Mouse (Mus musculus) hindbrain, embryonic 15.5 days (tissue): ENCODE measurements around the gene Smarcad1. TPM values are rescaled to one million over a fixed set of nuclear protein-coding genes. Genes with fewer than 3 reads are reported as not detected.
A peak's percentile ranks its signal among the peaks of the same experiment; 100 is the strongest.
"Not testable (repeated sequence)": the region's sequence is repeated elsewhere in the genome, so short reads cannot be mapped to it uniquely, and the experiment has no call there.

Experiments used
- ATAC-seq: fragments of 200-750 bp; cut with Nextera tagmentation; 2 replicates; pipeline ENCODE4 v1.8.0; 2017; ENCODE audit warnings: low read depth, moderate number of reproducible peaks, moderate TSS enrichment; ENCODE audit not compliant: low FRiP score
- H3K27ac ChIP-seq: fragments of 300-500 bp; sonication (generic); replicated peaks from 2 replicates; pipeline ENCODE4 v1.5.1; 2015; ENCODE audit warnings: mild to moderate bottlenecking, inconsistent platforms
- H3K27me3 ChIP-seq: fragments of 300-500 bp; sonication (generic); 2 replicates; pipeline ENCODE4 v1.6.1; 2015; ENCODE audit warnings: control low read depth, inconsistent platforms
- H3K36me3 ChIP-seq: fragments of 300-500 bp; sonication (generic); 2 replicates; pipeline ENCODE4 v1.6.1; 2015; ENCODE audit warnings: control low read depth, inconsistent platforms
- H3K4me1 ChIP-seq: fragments of 300-500 bp; sonication (generic); replicated peaks from 2 replicates; pipeline ENCODE4 v1.6.1; 2015; ENCODE audit warnings: control low read depth, inconsistent platforms
- H3K4me2 ChIP-seq: fragments of 300-500 bp; sonication (generic); 2 replicates; pipeline ENCODE4 v1.6.1; 2015; ENCODE audit warnings: moderate library complexity, mild to moderate bottlenecking, inconsistent platforms
- H3K4me3 ChIP-seq: fragments of 300-500 bp; sonication (generic); 2 replicates; pipeline ENCODE4 v1.5.1; 2015; ENCODE audit warnings: mild to moderate bottlenecking, inconsistent platforms
- H3K9ac ChIP-seq: fragments of 300-500 bp; sonication (generic); 2 replicates; pipeline ENCODE4 v1.6.1; 2015; ENCODE audit warnings: inconsistent platforms
- H3K9me3 ChIP-seq: fragments of 300-500 bp; sonication (generic); 2 replicates; pipeline ENCODE4 v1.6.1; 2016; ENCODE audit warnings: control low read depth, inconsistent platforms
- WGBS: fragments of 180-500 bp; shearing (Covaris S2); methylation state at CpG from one replicate; pipeline ENCODE4 v1.1.7; 2015; 5-methylcytosine and 5-hydroxymethylcytosine counted together
- polyA plus RNA-seq: library from polyadenylated mRNA; unstranded; fragments of >200 nt; fragmentation: Nextera tagmentation; extraction: Ambion mirVana; gene quantifications from 2 replicates; pipeline ENCODE4 v1.2.1, GENCODE M21; 2015

The Smarcad1 gene
- 52.0 and 71.0 TPM in 2 replicates for polyA plus RNA-seq

DNA sequence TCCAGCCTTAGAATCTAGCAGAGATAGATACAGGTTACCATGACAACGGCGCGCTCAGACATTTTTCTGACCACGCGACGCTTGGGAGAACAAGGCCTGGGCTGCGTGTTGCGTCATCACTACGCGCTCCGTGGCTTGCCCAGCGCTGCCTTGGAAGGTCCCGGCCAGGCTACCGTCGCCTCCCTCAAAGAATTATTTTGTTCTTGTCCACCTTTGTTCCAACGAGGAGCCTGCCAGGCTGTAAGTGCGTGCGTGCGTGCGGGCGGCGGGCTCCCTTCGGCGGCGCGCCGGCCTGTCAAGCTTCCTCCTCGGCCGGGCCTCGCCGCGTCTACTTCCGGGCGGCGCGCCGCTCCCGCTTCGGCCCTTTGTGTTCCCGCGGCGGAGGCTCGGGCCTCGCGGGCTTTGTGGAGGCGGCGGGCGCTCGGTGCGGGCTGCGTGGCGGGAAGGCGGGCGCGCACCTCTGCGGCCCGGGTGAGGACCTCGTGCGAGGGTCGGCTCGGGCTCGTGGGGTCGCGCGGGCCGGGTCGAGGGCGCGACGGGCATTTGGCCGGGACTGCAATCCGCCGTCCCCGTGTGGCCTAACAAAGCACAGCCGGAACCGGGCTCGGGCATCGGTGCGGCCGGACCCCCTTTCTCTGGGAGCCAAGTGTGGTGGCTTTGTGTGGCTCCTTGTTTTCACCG lies at the start of gene Smarcad1:
TSS of gene Smarcad1 (plus strand) at position 93 of the 681 bp plus-strand sequence.
- ATAC-seq: peak; percentile 96
- no peaks in the 10 kb centered on the region for H3K9me3 ChIP-seq
- peaks cover 15% of the 10 kb centered on the region for H3K4me1 ChIP-seq
- peak within 1 kb of the TSS; percentile 86 for H3K4me2 ChIP-seq
- H3K4me3 ChIP-seq: peak within 1 kb of the TSS; percentile 90
- peak within 1 kb of the TSS; percentile 99 for H3K27ac ChIP-seq
- under 1% methylated on average over 79 of the region's 81 CpGs for WGBS
- H3K36me3 ChIP-seq: peaks cover 28% of the 10 kb centered on the region
- peak within 1 kb of the TSS; percentile 96 for H3K9ac ChIP-seq
- H3K27me3 ChIP-seq: no peaks in the 10 kb centered on the region

DNA sequence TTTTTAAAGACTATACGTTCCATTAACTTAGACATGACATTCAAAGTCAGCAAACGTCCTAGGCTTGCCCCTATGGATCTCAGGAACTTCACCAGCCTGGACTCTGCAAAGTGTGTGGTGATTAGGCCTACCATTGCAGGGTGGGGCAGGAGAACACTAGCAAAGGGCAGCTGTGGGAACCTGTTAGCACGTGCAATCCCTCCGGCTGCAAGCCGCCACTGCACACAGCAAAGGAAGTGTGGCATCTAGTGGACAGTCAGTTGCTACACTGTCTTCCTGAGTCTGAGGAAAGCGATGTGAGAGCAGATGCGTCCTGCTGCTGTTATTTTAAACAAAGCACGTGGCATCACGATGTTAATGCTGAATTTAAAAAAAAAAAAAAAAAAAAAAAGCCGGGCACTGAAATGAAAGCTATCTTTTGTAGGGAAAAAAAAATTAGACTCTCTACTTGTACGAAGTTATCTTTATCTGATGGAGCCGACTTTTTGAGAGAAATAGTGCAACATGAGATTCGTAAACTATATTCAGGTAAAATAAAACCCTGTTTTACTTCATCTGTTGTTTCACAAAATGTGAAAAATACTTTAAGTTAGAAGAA lies 45.5 kb upstream of the Smarcad1 start:
- H3K9me3 ChIP-seq: no peaks in the 10 kb centered on the region
- peak; percentile 85 for ATAC-seq
- WGBS: 41% methylated on average over 13 of the region's 13 CpGs

DNA sequence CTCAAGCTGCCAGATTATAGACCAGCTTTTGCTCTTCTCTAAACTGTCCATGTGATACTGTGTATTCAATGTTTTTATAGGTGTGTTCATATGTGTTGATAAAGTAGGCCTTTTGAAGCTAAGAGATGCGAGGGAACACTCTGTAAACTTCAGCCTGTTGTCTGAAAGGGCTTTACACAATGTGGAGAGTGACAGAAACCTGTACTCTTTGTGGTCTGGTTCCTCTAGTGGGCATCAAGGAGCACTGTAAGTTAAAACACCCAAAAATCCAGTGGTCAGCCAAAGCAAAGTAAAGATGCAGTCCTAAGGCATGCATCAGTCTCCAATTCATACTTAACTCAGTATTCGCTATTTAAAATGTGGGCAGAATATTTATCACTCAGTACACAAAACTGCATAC lies 44.6 kb upstream of the Smarcad1 start:
- ATAC-seq: no peak
- H3K4me3 ChIP-seq: no peak overlapping the region
- no peaks in the 10 kb centered on the region for H3K36me3 ChIP-seq
- no peaks in the 10 kb centered on the region for H3K4me1 ChIP-seq
- no peaks in the 10 kb centered on the region for H3K9me3 ChIP-seq
- H3K9ac ChIP-seq: no peak overlapping the region
- WGBS: 81% methylated on average over 2 of the region's 2 CpGs
- no peak overlapping the region for H3K27ac ChIP-seq
- no peak overlapping the region for H3K4me2 ChIP-seq
- H3K27me3 ChIP-seq: no peaks in the 10 kb centered on the region

More for the DNA sequence above, 45.5 kb upstream of the Smarcad1 start:
- no peak overlapping the region for H3K27ac ChIP-seq
- H3K9ac ChIP-seq: no peak overlapping the region
- no peaks in the 10 kb centered on the region for H3K27me3 ChIP-seq
- H3K4me2 ChIP-seq: no peak overlapping the region
- H3K4me1 ChIP-seq: no peaks in the 10 kb centered on the region
- no peaks in the 10 kb centered on the region for H3K36me3 ChIP-seq
- no peak overlapping the region for H3K4me3 ChIP-seq

DNA sequence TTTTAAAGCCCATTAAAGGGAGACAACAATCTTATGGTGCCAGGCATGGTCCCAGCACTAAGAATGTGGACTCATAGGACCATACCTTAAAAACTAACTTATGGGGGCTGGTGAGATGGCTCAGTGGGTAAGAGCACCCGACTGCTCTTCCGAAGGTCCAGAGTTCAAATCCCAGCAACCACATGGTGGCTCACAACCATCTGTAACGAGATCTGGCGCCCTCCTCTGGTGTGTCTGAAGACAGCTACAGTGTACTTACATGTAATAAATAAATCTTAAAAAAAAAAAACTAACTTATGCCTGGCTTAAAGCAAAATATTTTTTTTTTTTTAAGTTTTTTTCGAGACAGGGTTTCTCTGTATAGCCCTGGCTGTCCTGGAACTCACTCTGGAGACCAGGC lies 41.6 kb upstream of the Smarcad1 start:
- H3K36me3 ChIP-seq: not testable (repeated sequence)

DNA sequence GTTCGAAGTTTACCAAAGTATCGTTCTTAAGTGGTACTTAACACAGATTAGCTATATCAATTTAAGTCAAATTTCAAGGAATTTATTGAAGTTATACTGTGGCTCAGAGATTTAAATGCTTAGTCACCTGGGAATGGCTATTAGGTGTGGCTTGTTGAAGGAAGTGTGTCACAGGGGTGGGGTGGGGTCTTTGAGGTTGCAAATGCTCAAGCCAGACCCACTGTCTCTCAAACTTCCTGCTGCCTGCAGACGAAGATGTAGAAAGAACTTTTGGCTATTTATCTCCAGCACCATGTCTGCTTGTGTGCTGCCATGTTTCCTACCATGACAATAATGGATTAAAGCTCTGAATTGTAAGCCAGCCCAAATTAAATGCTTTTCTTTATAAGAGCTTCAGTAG lies 40.2 kb upstream of the Smarcad1 start:
- no peak for ATAC-seq
- Histone ChIP-seq H3K9me3 (no peaks in the 10 kb centered on the region), H3K4me2 (no peak overlapping the region), H3K27me3 (no peaks in the 10 kb centered on the region), H3K27ac (no peak overlapping the region), H3K4me1 (no peaks in the 10 kb centered on the region), H3K36me3 (no peaks in the 10 kb centered on the region), H3K4me3 (no peak overlapping the region), H3K9ac (no peak overlapping the region)
- 81% methylated on average over 3 of the region's 3 CpGs for WGBS

More for the DNA sequence above, 41.6 kb upstream of the Smarcad1 start:
- not testable (repeated sequence) for H3K27me3 ChIP-seq, H3K4me3 ChIP-seq, H3K9ac ChIP-seq, H3K27ac ChIP-seq, H3K4me1 ChIP-seq, H3K9me3 ChIP-seq, H3K4me2 ChIP-seq, ATAC-seq
- WGBS: 90% methylated on average over 5 of the region's 5 CpGs

DNA sequence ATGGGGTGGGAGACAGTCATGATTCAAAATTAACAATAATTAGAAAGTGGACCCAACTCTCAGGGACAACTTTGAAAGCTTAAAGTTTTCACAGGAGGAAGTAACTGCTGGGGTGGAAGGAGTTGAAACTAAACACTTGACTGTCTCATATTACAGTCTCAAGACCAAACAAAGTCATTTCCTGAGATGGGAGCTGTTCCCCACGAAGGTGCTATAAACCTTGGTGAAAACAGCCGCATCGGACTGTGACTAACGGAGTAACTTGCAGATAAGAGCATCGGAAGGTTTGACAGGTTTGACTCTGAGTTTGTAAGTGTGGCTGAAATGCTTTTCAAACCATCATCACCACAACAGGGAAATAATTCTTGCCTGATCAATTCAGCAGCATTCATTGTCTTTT lies 33.5 kb upstream of the Smarcad1 start:
- Histone ChIP-seq H3K4me3 (no peak overlapping the region), H3K9me3 (no peaks in the 10 kb centered on the region), H3K4me2 (no peak overlapping the region), H3K27ac (no peak overlapping the region), H3K36me3 (no peaks in the 10 kb centered on the region), H3K27me3 (no peaks in the 10 kb centered on the region), H3K9ac (no peak overlapping the region), H3K4me1 (no peaks in the 10 kb centered on the region)
- no peak for ATAC-seq
- WGBS: 83% methylated on average over 5 of the region's 5 CpGs

DNA sequence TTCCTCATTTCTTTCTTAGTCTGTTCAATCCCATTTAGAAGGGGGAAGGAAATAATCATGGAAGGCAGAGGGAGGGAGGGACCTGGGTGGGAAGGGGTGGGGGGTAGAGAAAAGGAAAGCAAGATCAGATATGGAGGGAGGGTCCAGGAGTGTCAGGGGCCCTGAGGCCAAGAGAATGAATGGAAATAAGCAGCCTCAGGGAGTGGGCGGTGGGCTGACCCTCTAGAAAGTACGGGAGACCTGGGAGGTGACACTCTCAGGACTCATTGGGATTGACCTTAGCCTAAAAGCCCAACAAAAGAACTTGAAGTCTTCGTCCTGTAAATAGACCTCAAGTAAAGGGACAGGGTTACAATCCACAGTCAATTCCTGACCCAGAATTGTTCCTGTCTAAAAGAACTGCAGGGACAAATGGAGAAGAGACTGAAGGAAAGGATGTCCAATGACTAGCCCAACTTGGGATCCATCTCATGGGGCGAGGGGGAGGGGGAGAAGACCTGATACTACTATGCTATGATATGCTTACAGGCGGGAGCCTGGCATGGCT lies 30.9 kb upstream of the Smarcad1 start:
- no peak overlapping the region for H3K4me2 ChIP-seq
- H3K9ac ChIP-seq: no peak overlapping the region
- 90% methylated on average over 5 of the region's 5 CpGs for WGBS
- no peaks in the 10 kb centered on the region for H3K27me3 ChIP-seq
- no peak overlapping the region for H3K4me3 ChIP-seq
- no peaks in the 10 kb centered on the region for H3K9me3 ChIP-seq
- ATAC-seq: no peak
- H3K36me3 ChIP-seq: no peaks in the 10 kb centered on the region
- no peaks in the 10 kb centered on the region for H3K4me1 ChIP-seq
- H3K27ac ChIP-seq: no peak overlapping the region

DNA sequence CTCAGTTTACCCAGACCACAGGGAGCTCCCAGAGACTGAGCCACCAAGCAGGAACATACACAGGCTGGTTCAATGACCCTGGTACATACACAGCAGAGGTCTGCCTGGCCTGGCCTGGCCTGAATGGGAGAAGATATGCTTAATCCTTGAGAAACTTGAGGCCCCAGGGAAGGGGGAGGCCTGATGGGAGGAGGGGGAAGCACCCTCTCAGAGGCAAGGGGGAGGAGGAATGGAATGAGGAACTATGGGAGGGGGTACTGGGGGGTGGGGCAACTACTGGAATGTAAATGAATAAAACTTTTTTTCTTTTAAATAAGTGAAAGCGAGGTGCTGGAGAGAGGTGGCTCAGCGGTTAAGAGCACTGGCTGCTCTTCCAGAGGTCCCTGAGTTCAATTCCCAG lies 30.2 kb upstream of the Smarcad1 start:
- no peak overlapping the region for H3K9ac ChIP-seq
- H3K27me3 ChIP-seq: no peaks in the 10 kb centered on the region
- H3K4me3 ChIP-seq: no peak overlapping the region
- no peaks in the 10 kb centered on the region for H3K4me1 ChIP-seq
- no peak for ATAC-seq
- H3K4me2 ChIP-seq: no peak overlapping the region
- 89% methylated on average over 2 of the region's 2 CpGs for WGBS
- H3K27ac ChIP-seq: no peak overlapping the region
- no peaks in the 10 kb centered on the region for H3K9me3 ChIP-seq
- no peaks in the 10 kb centered on the region for H3K36me3 ChIP-seq

DNA sequence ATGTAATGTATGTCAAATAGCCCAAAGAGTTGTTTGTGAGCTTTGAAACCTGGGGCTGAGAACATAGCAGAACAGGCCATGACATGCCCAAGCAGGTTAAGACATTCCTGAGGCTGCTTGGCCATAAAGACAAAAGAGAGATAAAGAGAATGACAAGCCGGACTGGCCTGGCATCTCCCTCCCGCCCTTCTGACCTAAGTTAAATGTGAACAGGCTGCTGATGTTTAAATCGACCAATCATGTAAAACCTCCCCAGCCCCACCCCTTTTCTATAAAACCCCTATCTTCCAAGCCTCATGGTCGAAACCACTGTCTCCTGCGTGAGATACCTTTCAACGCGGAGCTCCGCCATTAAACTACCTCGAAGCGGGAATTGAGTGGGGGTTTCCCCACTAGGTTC lies 24.8 kb upstream of the Smarcad1 start:
- Histone ChIP-seq H3K4me3 (no peak overlapping the region), H3K27me3 (no peaks in the 10 kb centered on the region), H3K36me3 (no peaks in the 10 kb centered on the region), H3K27ac (no peak overlapping the region), H3K9me3 (no peaks in the 10 kb centered on the region), H3K4me1 (no peaks in the 10 kb centered on the region), H3K4me2 (no peak overlapping the region), H3K9ac (no peak overlapping the region)
- ATAC-seq: no peak
- 94% methylated on average over 10 of the region's 10 CpGs for WGBS

DNA sequence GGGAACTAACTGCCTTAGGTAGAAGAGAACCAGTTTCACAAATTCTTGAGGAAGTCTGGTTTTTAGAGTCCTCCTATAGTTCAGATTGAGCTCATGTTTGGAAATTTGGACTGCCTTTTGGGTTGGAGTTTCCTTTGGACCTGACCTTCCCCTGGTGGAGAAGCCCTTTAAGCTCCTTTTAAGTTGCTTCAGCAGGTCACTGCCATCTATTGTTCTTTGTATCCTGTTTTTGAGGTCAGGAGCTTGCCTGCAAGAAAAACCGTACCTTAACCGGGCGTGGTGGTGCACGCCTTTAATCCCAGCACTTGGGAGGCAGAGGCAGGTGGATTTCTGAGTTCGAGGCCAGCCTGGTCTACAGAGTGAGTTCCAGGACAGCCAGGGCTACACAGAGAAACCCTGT lies 23.4 kb upstream of the Smarcad1 start:
- H3K27me3 ChIP-seq, H3K4me3 ChIP-seq, H3K36me3 ChIP-seq, H3K9me3 ChIP-seq, H3K4me2 ChIP-seq, ATAC-seq, H3K9ac ChIP-seq, H3K27ac ChIP-seq, H3K4me1 ChIP-seq: not testable (repeated sequence)
- 91% methylated on average over 5 of the region's 5 CpGs for WGBS

DNA sequence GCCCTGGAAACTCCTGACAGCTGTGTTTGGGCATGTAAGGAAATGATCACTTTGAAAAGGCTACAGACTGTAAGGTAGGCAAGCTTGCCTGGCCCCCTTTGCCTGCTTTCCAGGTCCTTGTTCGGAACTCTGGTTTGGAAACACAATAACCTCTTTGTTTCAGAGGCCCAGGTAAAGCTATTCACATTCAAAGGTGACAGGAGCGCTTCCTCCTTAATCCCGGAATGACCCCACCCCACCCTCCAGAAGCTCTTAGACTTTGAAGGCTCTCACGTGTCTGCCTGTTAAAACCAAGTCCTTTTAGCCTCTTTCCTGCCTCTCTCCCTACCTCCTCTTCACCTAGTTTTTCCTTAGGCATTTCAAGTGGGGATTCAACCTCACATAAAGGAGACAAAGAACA lies 20.5 kb upstream of the Smarcad1 start:
- Histone ChIP-seq H3K27ac (no peak overlapping the region), H3K9me3 (no peaks in the 10 kb centered on the region), H3K27me3 (no peaks in the 10 kb centered on the region), H3K4me2 (no peak overlapping the region), H3K4me1 (no peaks in the 10 kb centered on the region), H3K9ac (no peak overlapping the region), H3K36me3 (no peaks in the 10 kb centered on the region), H3K4me3 (no peak overlapping the region)
- no peak for ATAC-seq
- 30% methylated on average over 4 of the region's 4 CpGs for WGBS

DNA sequence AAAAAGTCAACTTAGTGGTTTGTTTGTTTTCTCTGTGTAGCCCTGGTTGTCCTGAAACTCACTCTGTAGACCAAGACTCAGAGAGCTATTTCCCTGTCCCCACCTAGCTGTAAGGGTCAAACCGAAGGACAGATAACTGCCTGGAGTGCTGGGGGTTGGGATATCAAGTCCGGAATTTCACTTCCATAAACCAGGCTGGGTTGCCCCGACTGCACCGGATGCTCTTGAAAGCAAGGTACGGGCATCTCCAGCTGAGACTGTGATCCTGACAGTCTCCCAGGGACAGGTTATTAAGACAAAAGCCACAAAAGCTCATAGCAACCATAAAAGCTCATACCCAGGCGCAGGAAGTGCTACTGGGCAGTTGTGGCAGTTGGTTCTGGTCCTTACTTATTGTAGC lies 19.3 kb upstream of the Smarcad1 start:
- Histone ChIP-seq H3K4me3 (no peak overlapping the region), H3K36me3 (no peaks in the 10 kb centered on the region), H3K4me2 (no peak overlapping the region), H3K9ac (no peak overlapping the region), H3K9me3 (no peaks in the 10 kb centered on the region), H3K4me1 (no peaks in the 10 kb centered on the region), H3K27ac (no peak overlapping the region), H3K27me3 (no peaks in the 10 kb centered on the region)
- no peak for ATAC-seq
- 77% methylated on average over 6 of the region's 6 CpGs for WGBS
